Mouse (Mus musculus): ENCODE measurements around the gene Fmod. TPM values are rescaled to one million over a fixed set of nuclear protein-coding genes. Genes with fewer than 3 reads are reported as not detected.
A peak's percentile ranks its signal among the peaks of the same experiment; 100 is the strongest.

Gene Fmod
- polyA plus RNA-seq, 1 experiment from 2014 or later: 3.3 TPM

GRCm38 (mm10) chr1:134059739-134060695, 23.0 kb downstream of the Fmod start:
- Histone ChIP-seq H3K36me3 (ENCODE audit: control insufficient read depth, insufficient read depth, low read length) (no peaks in the 10 kb centered on the region), H3K27me3 (replicated peaks; ENCODE audit: control insufficient read depth, insufficient read depth, low read length) (no peaks in the 10 kb centered on the region), H3K9me3 (replicated peaks; ENCODE audit: control insufficient read depth, low read length) (no peaks in the 10 kb centered on the region), H3K27ac (ENCODE audit: low read depth, low read length) (peak overlapping the region; percentile 97), H3K9ac (ENCODE audit: low read length) (peak overlapping the region; percentile 55), H3K4me3 (ENCODE audit: low read depth, low read length) (peak overlapping the region; percentile 23), H3K4me1 (ENCODE audit: control insufficient read depth, insufficient read depth, low read length) (peaks cover 43% of the 10 kb centered on the region), H3K4me2 (ENCODE audit: low read length) (peak overlapping the region; percentile 57)
- WGBS: 69% methylated on average over 16 of the region's 16 CpGs
- ATAC-seq (no peak), DNase-seq (ENCODE audit: low spot score) (no peak)

GRCm38 (mm10) chr1:134060849-134061569, 24.0 kb downstream of the Fmod start:
- H3K27me3 ChIP-seq (replicated peaks; ENCODE audit: control insufficient read depth, insufficient read depth, low read length): no peaks in the 10 kb centered on the region
- under 1% methylated on average over 31 of the region's 31 CpGs for WGBS
- peak overlapping the region; percentile 97 for H3K27ac ChIP-seq (ENCODE audit: low read depth, low read length)
- ATAC-seq: peak; percentile 79
- H3K9ac ChIP-seq (ENCODE audit: low read length): peak overlapping the region; percentile 55
- peak; percentile 97 for DNase-seq (ENCODE audit: low spot score)
- H3K9me3 ChIP-seq (replicated peaks; ENCODE audit: control insufficient read depth, low read length): no peaks in the 10 kb centered on the region
- H3K4me1 ChIP-seq (ENCODE audit: control insufficient read depth, insufficient read depth, low read length): peaks cover 50% of the 10 kb centered on the region
- H3K36me3 ChIP-seq (ENCODE audit: control insufficient read depth, insufficient read depth, low read length): no peaks in the 10 kb centered on the region
- H3K4me3 ChIP-seq (ENCODE audit: low read depth, low read length): peak overlapping the region; percentile 23
- H3K4me2 ChIP-seq (ENCODE audit: low read length): peak overlapping the region; percentile 57

GRCm38 (mm10) chr1:134061915-134062314, 24.9 kb downstream of the Fmod start:
- no peaks in the 10 kb centered on the region for H3K9me3 ChIP-seq (replicated peaks; ENCODE audit: control insufficient read depth, low read length)
- H3K27me3 ChIP-seq (replicated peaks; ENCODE audit: control insufficient read depth, insufficient read depth, low read length): no peaks in the 10 kb centered on the region
- H3K4me3 ChIP-seq (ENCODE audit: low read depth, low read length): no peak overlapping the region
- ATAC-seq (no peak), DNase-seq (ENCODE audit: low spot score) (no peak)
- H3K36me3 ChIP-seq (ENCODE audit: control insufficient read depth, insufficient read depth, low read length): no peaks in the 10 kb centered on the region
- H3K4me2 ChIP-seq (ENCODE audit: low read length): peak overlapping the region; percentile 57
- peak overlapping the region; percentile 55; the same call in 1 of the 2 replicates for H3K9ac ChIP-seq (ENCODE audit: low read length)
- peaks cover 58% of the 10 kb centered on the region for H3K4me1 ChIP-seq (ENCODE audit: control insufficient read depth, insufficient read depth, low read length)
- 23% methylated on average over 3 of the region's 3 CpGs for WGBS
- peak overlapping the region; percentile 97 for H3K27ac ChIP-seq (ENCODE audit: low read depth, low read length)

GRCm38 (mm10) chr1:134062411-134063085, 25.5 kb downstream of the Fmod start:
- ATAC-seq: peak; percentile 62
- under 1% methylated on average over 9 of the region's 11 CpGs for WGBS
- no peaks in the 10 kb centered on the region for H3K36me3 ChIP-seq (ENCODE audit: control insufficient read depth, insufficient read depth, low read length)
- H3K27ac ChIP-seq (ENCODE audit: low read depth, low read length): peak overlapping the region; percentile 97
- H3K4me1 ChIP-seq (ENCODE audit: control insufficient read depth, insufficient read depth, low read length): peaks cover 62% of the 10 kb centered on the region
- peak overlapping the region; percentile 57 for H3K4me2 ChIP-seq (ENCODE audit: low read length)
- peak; percentile 96 for DNase-seq (ENCODE audit: low spot score)
- no peak overlapping the region for H3K4me3 ChIP-seq (ENCODE audit: low read depth, low read length)
- no peaks in the 10 kb centered on the region for H3K9me3 ChIP-seq (replicated peaks; ENCODE audit: control insufficient read depth, low read length)
- H3K9ac ChIP-seq (ENCODE audit: low read length): peak overlapping the region; percentile 17; the same call in 1 of the 2 replicates
- no peaks in the 10 kb centered on the region for H3K27me3 ChIP-seq (replicated peaks; ENCODE audit: control insufficient read depth, insufficient read depth, low read length)

GRCm38 (mm10) chr1:134063086-134063772, 26.2 kb downstream of the Fmod start:
- H3K4me1 ChIP-seq (ENCODE audit: control insufficient read depth, insufficient read depth, low read length): peaks cover 62% of the 10 kb centered on the region
- DNase-seq (ENCODE audit: low spot score): peak; percentile 96

GRCm38 (mm10) chr1:134063773-134064125, 26.7 kb downstream of the Fmod start:
- 2% methylated on average over 9 of the region's 9 CpGs for WGBS
- H3K27ac ChIP-seq (ENCODE audit: low read depth, low read length): peak overlapping the region; percentile 97

More at GRCm38 (mm10) chr1:134063086-134063772, 26.2 kb downstream of the Fmod start:
- WGBS: under 1% methylated on average over 32 of the region's 33 CpGs
- Histone ChIP-seq H3K36me3 (ENCODE audit: control insufficient read depth, insufficient read depth, low read length) (no peaks in the 10 kb centered on the region), H3K4me3 (ENCODE audit: low read depth, low read length) (no peak overlapping the region), H3K9ac (ENCODE audit: low read length) (peak overlapping the region; percentile 17), H3K9me3 (replicated peaks; ENCODE audit: control insufficient read depth, low read length) (no peaks in the 10 kb centered on the region), H3K4me2 (ENCODE audit: low read length) (peak overlapping the region; percentile 37), H3K27me3 (replicated peaks; ENCODE audit: control insufficient read depth, insufficient read depth, low read length) (no peaks in the 10 kb centered on the region), H3K27ac (ENCODE audit: low read depth, low read length) (peak overlapping the region; percentile 97)
- ATAC-seq: peak; percentile 78

GRCm38 (mm10) chr1:134064296-134064831, 27.3 kb downstream of the Fmod start:
- Histone ChIP-seq H3K36me3 (ENCODE audit: control insufficient read depth, insufficient read depth, low read length) (no peaks in the 10 kb centered on the region), H3K9me3 (replicated peaks; ENCODE audit: control insufficient read depth, low read length) (no peaks in the 10 kb centered on the region), H3K27me3 (replicated peaks; ENCODE audit: control insufficient read depth, insufficient read depth, low read length) (no peaks in the 10 kb centered on the region), H3K4me1 (ENCODE audit: control insufficient read depth, insufficient read depth, low read length) (peaks cover 64% of the 10 kb centered on the region), H3K27ac (ENCODE audit: low read depth, low read length) (peak overlapping the region; percentile 97), H3K4me2 (ENCODE audit: low read length) (peak overlapping the region; percentile 37), H3K9ac (ENCODE audit: low read length) (peak overlapping the region; percentile 17), H3K4me3 (ENCODE audit: low read depth, low read length) (no peak overlapping the region)
- 44% methylated on average over 2 of the region's 2 CpGs for WGBS
- DNase-seq (ENCODE audit: low spot score) (no peak), ATAC-seq (no peak)

More at GRCm38 (mm10) chr1:134063773-134064125, 26.7 kb downstream of the Fmod start:
- Histone ChIP-seq H3K9ac (ENCODE audit: low read length) (peak overlapping the region; percentile 17), H3K4me1 (ENCODE audit: control insufficient read depth, insufficient read depth, low read length) (peaks cover 62% of the 10 kb centered on the region), H3K4me2 (ENCODE audit: low read length) (peak overlapping the region; percentile 37), H3K36me3 (ENCODE audit: control insufficient read depth, insufficient read depth, low read length) (no peaks in the 10 kb centered on the region), H3K4me3 (ENCODE audit: low read depth, low read length) (no peak overlapping the region), H3K27me3 (replicated peaks; ENCODE audit: control insufficient read depth, insufficient read depth, low read length) (no peaks in the 10 kb centered on the region), H3K9me3 (replicated peaks; ENCODE audit: control insufficient read depth, low read length) (no peaks in the 10 kb centered on the region)
- DNase-seq (ENCODE audit: low spot score): no peak
- ATAC-seq: peak; percentile 6; the same call in 1 of the 2 replicates
